8 mouse cellular contexts compared by ENCODE assay signal in the genomic region with DNA sequence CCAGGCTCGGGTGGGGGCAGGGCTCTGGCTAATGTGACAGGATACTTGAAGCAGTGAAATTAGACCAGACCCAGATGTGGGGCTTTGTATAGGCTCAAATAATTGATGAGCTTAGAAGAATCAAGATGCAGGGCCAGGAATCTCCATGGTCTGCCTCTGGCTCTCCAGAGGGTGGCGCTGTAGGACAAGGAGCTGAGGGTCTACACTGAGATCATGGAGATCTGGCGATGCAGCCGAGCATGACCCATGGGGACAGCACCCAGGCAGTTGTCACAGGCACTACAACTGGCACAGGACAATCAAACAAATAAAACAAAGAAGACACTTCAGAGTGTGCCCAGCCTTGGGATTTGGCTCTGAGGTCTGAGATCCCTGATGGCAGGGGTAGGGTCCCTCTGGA. TPM values are rescaled to one million over a fixed set of nuclear protein-coding genes. Genes with fewer than 3 reads are reported as not detected.
DNase-seq lines count a peak whose midpoint lies in the region; ATAC-seq and TF ChIP-seq lines count a peak whose summit lies in the region.

No protein-coding gene starts in this region.

- no peak overlapping the region for H3K4me2 ChIP-seq in forebrain, embryonic 15.5 days (replicated peaks)
- no peak overlapping the region for H3K4me2 ChIP-seq in limb, embryonic 14.5 days (replicated peaks; ENCODE audit: low read depth, low read length, severe bottlenecking)
- H3K4me2 ChIP-seq in neural tube, embryonic 12.5 days (replicated peaks), result no peak overlapping the region

- WGBS in forebrain, embryonic 15.5 days, result under 1% methylated on average over 4 of the region's 4 CpGs
- WGBS in limb, embryonic 14.5 days, result 0% methylated on average over 4 of the region's 4 CpGs
- under 1% methylated on average over 4 of the region's 4 CpGs for WGBS in neural tube, embryonic 12.5 days

- no peaks in the 10 kb centered on the region for H3K36me3 ChIP-seq in forebrain, embryonic 15.5 days
- no peaks in the 10 kb centered on the region for H3K36me3 ChIP-seq in limb, embryonic 14.5 days (ENCODE audit: control insufficient read depth, insufficient read depth, low read length)
- no peaks in the 10 kb centered on the region for H3K36me3 ChIP-seq in neural tube, embryonic 12.5 days

- H3K9me3 ChIP-seq in forebrain, embryonic 15.5 days, result no peaks in the 10 kb centered on the region
- no peaks in the 10 kb centered on the region for H3K9me3 ChIP-seq in limb, embryonic 14.5 days (ENCODE audit: control insufficient read depth, low read length)
- H3K9me3 ChIP-seq in neural tube, embryonic 12.5 days, result no peaks in the 10 kb centered on the region

- H3K27me3 ChIP-seq in forebrain, embryonic 15.5 days, result peaks cover 73% of the 10 kb centered on the region
- H3K27me3 ChIP-seq in limb, embryonic 14.5 days (ENCODE audit: control insufficient read depth, insufficient read depth, low read length), result peaks cover 25% of the 10 kb centered on the region
- H3K27me3 ChIP-seq in neural tube, embryonic 12.5 days (replicated peaks), result peaks cover 76% of the 10 kb centered on the region

- DNase-seq in heart, postnatal 36 days, result peak; percentile 45 to 67
- DNase-seq in heart, adult 8-10 months (ENCODE audit: low spot score), result no peak
- peak; percentile 18 for DNase-seq in c-Kit-positive CD71-positive TER-119-positive erythroid progenitor cells, embryonic 14.5 days (ENCODE audit: low spot score)
- peak; percentile 57 for DNase-seq in kidney, adult 9 months
- peak; percentile 26 for DNase-seq in limb, embryonic 14.5 days (ENCODE audit: low spot score)
- DNase-seq in thymus, postnatal 0 days (ENCODE audit: low spot score), result peak; percentile 27

- no peak overlapping the region for H3K27ac ChIP-seq in forebrain, embryonic 15.5 days (replicated peaks)
- no peak overlapping the region for H3K27ac ChIP-seq in limb, embryonic 14.5 days (replicated peaks; ENCODE audit: low read depth, low read length)
- H3K27ac ChIP-seq in neural tube, embryonic 12.5 days, result no peak overlapping the region

- H3K9ac ChIP-seq in forebrain, embryonic 15.5 days (replicated peaks), result no peak overlapping the region
- no peak overlapping the region for H3K9ac ChIP-seq in limb, embryonic 14.5 days (ENCODE audit: low read depth, low read length, severe bottlenecking)
- no peak overlapping the region for H3K9ac ChIP-seq in neural tube, embryonic 12.5 days

- H3K4me1 ChIP-seq in forebrain, embryonic 15.5 days, result no peaks in the 10 kb centered on the region
- no peaks in the 10 kb centered on the region for H3K4me1 ChIP-seq in limb, embryonic 14.5 days (ENCODE audit: control insufficient read depth, insufficient read depth, low read length)
- H3K4me1 ChIP-seq in neural tube, embryonic 12.5 days, result no peaks in the 10 kb centered on the region

- ATAC-seq in forebrain, embryonic 15.5 days (replicated peaks), result peak; percentile 79
- no peak for ATAC-seq in limb, embryonic 14.5 days (ENCODE audit: low FRiP score, low read depth)
- peak; percentile 63; the same call in 1 of the 2 replicates for ATAC-seq in neural tube, embryonic 12.5 days (ENCODE audit: low FRiP score, low read depth)

- no peak overlapping the region for H3K4me3 ChIP-seq in forebrain, embryonic 15.5 days
- H3K4me3 ChIP-seq in limb, embryonic 14.5 days (replicated peaks; ENCODE audit: low read length), result no peak overlapping the region
- H3K4me3 ChIP-seq in neural tube, embryonic 12.5 days, result no peak overlapping the region

- TF ChIP-seq POLR2A in limb, embryonic 14.5 days (IDR thresholded peaks at IDR 0.05; ENCODE audit: borderline replicate concordance, extremely low read depth, insufficient read depth, insufficient read length), result no peak

- intact Hi-C loops in heart, postnatal 36 days (cut with DNase I), result loop anchor here (1.0 to 10.0 kb wide), 3 partner anchors 52 to 681 kb away; no protein-coding TSS in a partner anchor

RNA-seq across cellular contexts. Expression of a gene that starts 7.4 kb away (rescaled TPM):
- not detected for total RNA-seq in heart, postnatal 36 days (2021)
- not detected for total RNA-seq in heart, adult 8-10 months (2022)
- polyA plus RNA-seq in forebrain, embryonic 15.5 days (2015; fragmentation: Nextera tagmentation; extraction: Ambion mirVana), result 0.70 and 1.3 TPM in 2 replicates
- 0.13 and 0.54 TPM in 2 replicates for polyA plus RNA-seq in limb, embryonic 14.5 days (2012; rRNA removed)
- not detected in 2 replicates for polyA plus RNA-seq in limb, embryonic 14.5 days (2014; fragmentation: Nextera tagmentation; extraction: Ambion mirVana)
- 13.5 and 17.4 TPM in 2 replicates for polyA plus RNA-seq in neural tube, embryonic 12.5 days (2016; fragmentation: Nextera tagmentation; extraction: Ambion mirVana)
- not detected in 2 replicates for polyA plus RNA-seq in thymus, postnatal 0 days (2015; fragmentation: Nextera tagmentation; extraction: Ambion mirVana)
